Mouse (Mus musculus) activated CD4-positive, CD25-positive, alpha-beta regulatory T cell, adult 4 months (primary cell): ENCODE results near the gene Mgst3. TPM values are rescaled to one million over a fixed set of nuclear protein-coding genes. Genes with fewer than 3 reads are reported as not detected.
"Not testable (repeated sequence)": the region's sequence is repeated elsewhere in the genome, so short reads cannot be mapped to it uniquely, and the experiment has no call there.

Source experiments
- ATAC-seq: one replicate; pipeline ENCODE4 v1.8.0; 2017
- polyA plus RNA-seq, 2 experiments: library from polyadenylated mRNA; unstranded; fragments of 100-300 nt; shearing (Covaris generic); gene quantifications; one replicate each; pipeline ENCODE4 v1.2.1; 2017

The Mgst3 gene
- polyA plus RNA-seq, 2 experiments from 2014 or later = 1.5 to 2.6 TPM

DNA sequence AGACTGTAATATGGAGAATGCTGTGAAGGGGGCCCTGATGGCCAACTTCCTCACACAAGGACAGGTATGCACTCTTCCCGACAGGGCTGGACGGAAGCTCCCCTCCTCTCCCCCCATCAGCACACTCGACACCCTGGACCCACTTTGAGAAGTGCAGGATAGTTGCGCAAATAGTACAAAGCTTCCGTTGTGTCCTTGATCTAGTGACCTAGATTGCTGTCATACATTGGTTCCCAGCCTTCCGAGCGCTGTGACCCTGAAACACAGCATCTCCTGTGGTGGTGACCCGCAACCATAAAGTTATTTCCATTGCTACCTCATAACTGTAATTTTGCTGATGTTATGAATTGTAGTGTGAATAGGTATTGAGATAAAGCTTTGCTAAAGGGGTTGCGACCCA is 36.3 kb downstream of the Mgst3 start:
- ATAC-seq = no peak

DNA sequence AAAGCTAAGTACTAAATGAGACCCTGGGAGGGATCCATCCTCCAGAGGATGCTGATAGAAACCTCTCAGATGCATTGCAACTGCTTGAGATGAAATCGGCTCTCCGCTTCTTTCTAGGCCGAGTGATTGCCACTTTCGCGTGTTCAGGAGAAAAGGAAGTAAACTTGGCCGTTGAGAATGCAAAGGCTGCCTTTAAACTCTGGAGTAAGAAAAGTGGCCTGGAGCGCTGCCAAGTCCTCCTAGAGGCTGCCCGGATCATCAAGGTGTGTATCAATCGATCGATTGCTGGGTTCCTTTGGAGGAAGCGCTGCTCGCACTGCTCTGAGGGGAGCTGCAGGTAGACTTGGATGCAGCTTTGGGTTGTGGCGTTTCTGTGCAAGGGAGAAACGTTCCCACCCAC is 41.2 kb downstream of the Mgst3 start:
- ATAC-seq = no peak

- peak; percentile 11 for ATAC-seq
Measured at GRCm38 (mm10) chr1:167350597-167351415, 42.8 kb downstream of the Mgst3 start.

GRCm38 (mm10) chr1:167349815-167350596 is 43.6 kb downstream of the Mgst3 start, which contains the start of gene Aldh9a1:
Gene Aldh9a1 (plus strand): TSS chr1:167349991.
- ATAC-seq = peak; percentile 93

- ATAC-seq = not testable (repeated sequence)
Measured at GRCm38 (mm10) chr1:167349206-167349605, 44.4 kb downstream of the Mgst3 start.

DNA sequence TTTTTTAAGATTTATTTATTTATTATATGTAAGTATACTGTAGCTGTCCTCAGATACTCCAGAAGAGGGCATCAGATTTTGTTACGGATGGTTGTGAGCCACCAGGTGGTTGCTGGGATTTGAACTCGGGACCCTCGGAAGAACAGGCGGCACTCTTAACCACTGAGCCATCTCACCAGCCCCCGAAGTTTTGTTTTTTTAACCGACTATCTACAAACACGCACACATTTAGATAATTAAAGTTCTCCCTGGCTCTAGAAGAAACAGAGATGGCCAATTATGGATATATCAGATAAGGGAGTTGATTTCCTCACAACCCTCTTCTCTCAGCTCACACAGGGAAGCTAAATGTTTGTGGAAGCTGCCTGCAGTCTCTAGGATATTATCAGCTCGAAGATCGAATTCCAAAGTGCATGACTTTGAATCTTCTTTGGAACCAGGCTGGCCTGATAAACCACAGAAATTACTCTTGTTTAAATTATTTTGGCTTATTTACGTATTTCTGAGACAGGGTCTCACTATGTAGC is 47.6 kb downstream of the Mgst3 start:
- ATAC-seq = not testable (repeated sequence)

DNA sequence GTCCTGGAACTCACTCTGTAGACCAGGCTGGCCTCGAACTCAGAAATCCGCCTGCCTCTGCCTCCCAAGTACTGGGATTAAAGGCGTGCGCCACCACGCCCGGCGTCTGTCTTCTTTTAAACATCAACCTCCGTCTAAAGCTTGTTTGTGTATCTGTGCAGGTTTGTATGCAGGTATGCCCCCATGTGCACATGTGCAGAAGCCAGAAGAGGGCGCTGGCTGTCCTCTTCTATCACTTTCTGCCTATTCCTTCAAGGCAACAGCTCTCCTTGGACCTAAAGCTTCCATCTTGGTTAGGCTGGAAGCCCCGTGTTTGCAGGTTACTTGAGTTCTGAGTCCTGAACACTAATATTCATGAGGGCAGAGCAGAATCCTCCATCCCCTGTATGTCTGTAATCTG is 50.8 kb downstream of the Mgst3 start:
- ATAC-seq = no peak

GRCm38 (mm10) chr1:167340910-167341528 is 52.6 kb downstream of the Mgst3 start:
- ATAC-seq = no peak

DNA sequence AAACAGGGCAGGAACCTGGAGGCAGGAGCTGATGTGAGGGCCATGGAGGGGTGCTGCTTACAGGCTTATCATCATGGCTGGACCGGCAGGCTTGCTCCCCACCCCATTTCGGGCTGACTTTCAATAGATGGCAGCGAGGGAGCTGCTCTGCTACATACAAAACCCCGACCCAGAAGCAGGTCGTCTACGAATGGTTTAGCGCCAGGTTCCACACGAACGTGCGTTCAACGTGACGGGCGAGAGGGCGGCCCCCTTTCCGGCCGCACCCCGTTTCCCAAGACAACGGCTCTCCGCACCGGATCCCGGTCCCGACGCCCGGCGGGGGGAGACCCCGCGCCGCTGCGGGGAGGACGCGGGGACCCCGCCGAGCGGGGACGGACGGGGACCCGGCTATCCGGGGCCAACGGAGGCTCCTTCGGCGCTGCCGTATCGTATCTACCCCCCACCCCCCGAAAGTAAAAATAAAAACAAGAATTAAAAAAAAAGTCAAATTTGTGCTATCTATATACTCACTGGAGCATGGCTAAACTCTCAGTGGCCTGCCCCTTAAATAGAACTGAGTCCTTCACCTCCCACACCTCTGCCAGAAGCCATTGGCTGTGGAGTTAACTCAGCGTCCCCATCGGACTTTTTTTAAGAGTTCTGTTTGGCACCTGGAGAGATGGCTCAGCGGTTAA is 53.4 kb downstream of the Mgst3 start:
- peak; percentile 12 for ATAC-seq

DNA sequence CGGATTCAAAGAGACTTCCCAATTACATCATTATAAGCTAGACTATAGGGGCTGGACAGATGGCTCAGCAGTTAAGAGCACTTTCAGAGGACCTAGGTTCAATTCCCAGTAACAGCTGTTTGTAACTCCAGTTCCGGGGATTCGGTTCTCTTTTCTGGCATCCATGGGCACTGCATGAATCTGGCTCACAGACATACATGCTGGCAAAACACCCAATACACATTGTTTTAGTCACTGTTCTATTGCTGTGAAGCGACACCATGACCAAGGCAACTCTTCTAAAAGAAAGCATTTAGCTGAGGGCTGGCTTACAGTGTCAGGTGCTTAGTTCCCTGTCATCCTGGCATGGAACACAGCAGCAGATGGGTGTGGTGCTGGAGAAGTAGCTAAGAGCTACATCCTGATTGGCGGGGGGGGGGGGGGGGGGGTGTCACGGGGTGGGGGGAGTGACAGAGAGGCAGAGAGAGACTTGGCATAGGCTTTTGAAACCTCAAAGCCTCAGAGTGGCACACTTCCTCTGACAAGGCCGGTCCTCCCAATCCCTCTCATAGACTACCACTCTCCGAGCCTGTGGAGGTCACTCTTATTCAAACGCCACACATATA is 54.4 kb downstream of the Mgst3 start:
- ATAC-seq = no peak

- peak; percentile 86 for ATAC-seq
Measured at GRCm38 (mm10) chr1:167337463-167338095, 56.1 kb downstream of the Mgst3 start.

DNA sequence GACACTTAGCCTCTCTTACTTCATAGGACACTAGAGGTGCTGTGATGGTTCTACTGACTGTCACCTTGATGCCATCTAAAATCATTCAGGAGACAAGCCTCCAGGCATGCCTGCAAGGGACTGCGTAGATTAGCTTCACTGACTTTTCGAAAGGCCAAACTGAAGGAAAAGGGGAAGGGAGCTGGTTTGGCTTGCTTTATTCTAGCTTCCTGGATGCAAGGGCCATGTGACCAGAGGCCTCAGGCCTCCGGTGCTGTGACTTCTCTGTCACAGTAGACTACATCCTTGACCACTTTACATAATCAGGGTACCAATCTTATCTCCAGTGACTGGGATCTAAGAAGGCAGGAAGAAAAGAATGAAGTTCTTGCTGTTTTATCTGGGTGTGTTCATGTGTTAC is 57.2 kb downstream of the Mgst3 start:
- no peak for ATAC-seq

DNA sequence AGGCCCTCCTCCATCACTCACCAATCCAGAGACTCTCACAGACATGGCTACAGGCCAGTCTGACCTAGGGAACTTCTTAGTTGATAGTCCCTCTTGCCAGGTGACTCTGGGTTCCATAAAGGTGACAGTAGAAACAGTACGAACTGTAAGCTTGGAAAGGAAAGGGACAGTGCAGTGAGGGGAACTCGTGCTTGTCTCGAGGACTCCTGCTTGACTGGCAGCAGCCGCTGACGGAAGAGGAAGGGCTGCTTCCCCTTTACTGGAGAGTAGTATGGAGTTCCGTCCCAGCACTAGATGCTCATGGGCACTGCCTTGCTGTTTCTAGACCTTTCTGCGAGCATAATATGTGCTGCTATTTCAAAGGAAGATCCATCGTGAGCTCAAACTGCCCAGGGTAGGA is 62.5 kb downstream of the Mgst3 start:
- ATAC-seq = no peak

GRCm38 (mm10) chr1:167328776-167329175 is 64.9 kb downstream of the Mgst3 start:
- no peak for ATAC-seq

Other genes with a start within 250 kb of the Mgst3 start
- 10 to 100 TPM; 18.6 to 31.8 TPM for gene Uck2, start 108.5 kb downstream of the Mgst3 start, polyA plus RNA-seq
- 100 to 1,000 TPM in 1 of 2 experiments, 10 to 100 TPM in 1; 94.8 to 120 TPM for gene Tmco1, start 85.5 kb downstream of the Mgst3 start, polyA plus RNA-seq
- 10 to 100 TPM; 44.8 to 45.7 TPM for gene Aldh9a1, start 43.9 kb downstream of the Mgst3 start, polyA plus RNA-seq
- gene Lrrc52, start 72.9 kb upstream of the Mgst3 start, polyA plus RNA-seq = not detected
- not detected for gene Rxrg, start 204.5 kb upstream of the Mgst3 start, polyA plus RNA-seq